Mouse (Mus musculus) adrenal gland, adult 8-10 months (tissue): Measurements from ENCODE around the gene Olfr1394. TPM values are rescaled to one million over a fixed set of nuclear protein-coding genes. Genes with fewer than 3 reads are reported as not detected.
A peak's percentile ranks its signal among the peaks of the same experiment; 100 is the strongest.
"Not testable (repeated sequence)": the region's sequence is repeated elsewhere in the genome, so short reads cannot be mapped to it uniquely, and the experiment has no call there.

Experiments used
- DNase-seq: peaks from one replicate; pipeline ENCODE4 v3.0.0; 2022
- total RNA-seq, 4 experiments: library from RNA; stranded (reverse); gene quantifications; 2 replicates each; pipeline ENCODE4 v1.2.4; 2022

The Olfr1394 gene
- not detected for total RNA-seq

DNA sequence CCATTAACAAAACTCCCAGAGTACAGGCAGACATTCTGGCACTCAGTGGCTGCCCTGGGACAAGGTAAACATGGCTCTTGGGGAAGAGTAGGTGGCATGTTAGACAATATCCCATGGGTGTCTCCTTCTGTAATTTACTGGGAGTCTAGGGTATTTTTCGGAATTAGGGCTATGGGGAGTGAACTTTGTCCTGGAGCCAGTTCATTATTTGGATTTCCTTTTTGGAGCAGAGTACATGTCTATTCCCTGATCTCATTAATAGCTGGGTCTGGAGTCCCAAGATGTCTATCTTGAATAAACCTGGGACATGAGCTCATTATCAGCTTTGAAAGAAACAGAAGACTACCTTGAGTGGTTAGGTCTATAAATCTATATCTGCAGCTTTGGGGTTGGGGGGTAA, at the start of gene Olfr1394:
Gene Olfr1394, plus strand, starts transcription at position 301 of the 400 bp plus-strand sequence.
- DNase-seq = no peak

DNA sequence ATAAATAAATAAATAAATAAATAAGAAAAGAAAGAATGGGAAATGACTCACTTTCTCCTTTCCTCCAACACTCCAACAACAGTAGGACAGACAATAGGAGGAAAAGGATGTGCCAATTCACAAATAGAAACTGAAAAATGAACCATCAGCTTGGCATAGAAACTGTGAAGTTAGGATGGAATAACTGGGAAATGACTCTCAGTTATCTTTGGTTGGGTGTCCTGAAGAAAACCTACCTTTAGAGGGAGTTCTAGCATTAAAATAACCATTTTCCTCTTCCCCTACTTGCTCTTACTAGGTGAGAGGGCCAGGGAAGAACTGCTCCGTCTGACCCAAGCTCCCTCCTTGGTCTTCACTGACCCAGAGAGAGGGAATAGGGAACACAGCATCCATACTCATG, 48.4 kb upstream of the Olfr1394 start:
- no peak for DNase-seq

- DNase-seq = no peak
These were observed 46.3 kb upstream of the Olfr1394 start for GRCm38 (mm10) chr11:49107650-49108537.

GRCm38 (mm10) chr11:49108833-49109232, 45.3 kb upstream of the Olfr1394 start:
- no peak for DNase-seq

DNA sequence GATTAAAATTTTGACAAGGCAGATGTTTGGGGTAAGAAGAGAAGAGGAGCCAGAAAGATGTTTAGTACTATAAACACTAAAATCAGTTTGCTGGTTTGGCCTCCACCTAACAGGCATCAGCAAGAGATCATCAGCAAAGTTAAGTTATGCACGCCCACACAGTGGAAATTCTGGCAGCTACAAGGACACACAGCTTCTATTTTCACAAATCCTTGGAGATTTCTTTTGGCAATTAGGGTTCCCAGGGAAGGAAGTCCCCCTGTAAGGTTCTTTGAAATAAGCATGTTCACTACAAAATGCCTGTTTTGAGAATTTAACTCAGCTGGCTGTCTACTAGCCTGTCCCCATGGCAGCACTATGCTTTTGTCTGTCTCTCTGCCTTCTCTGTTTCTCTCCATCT, 43.2 kb upstream of the Olfr1394 start:
- no peak for DNase-seq

DNA sequence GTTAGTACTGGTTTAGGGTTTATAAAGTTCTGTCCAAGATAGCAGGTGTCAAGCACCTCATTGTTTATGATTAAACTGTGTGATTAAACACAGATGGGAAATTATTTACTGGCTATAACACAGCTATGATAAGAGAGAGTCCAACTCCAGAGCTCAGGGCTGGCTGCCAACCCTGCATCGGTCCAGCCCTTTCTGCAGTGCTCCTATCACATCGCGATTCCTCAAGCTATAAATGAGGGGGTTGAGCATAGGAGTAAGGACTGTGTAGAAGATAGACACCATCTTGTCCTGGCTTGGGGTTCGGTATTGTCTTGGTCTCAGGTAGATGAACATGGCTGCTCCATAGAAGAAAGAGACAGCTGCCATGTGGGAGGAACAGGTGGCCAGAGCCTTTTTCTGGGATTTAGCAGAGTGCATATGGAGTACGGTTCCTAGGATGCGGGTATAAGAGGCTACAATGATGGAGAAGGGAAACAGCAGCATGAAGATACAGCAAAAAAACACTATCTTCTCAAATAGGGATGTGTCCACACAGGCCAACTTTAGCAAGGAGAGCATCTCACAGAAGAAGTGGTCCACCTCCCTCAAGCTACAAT, 41.5 kb upstream of the Olfr1394 start:
- DNase-seq = no peak

DNA sequence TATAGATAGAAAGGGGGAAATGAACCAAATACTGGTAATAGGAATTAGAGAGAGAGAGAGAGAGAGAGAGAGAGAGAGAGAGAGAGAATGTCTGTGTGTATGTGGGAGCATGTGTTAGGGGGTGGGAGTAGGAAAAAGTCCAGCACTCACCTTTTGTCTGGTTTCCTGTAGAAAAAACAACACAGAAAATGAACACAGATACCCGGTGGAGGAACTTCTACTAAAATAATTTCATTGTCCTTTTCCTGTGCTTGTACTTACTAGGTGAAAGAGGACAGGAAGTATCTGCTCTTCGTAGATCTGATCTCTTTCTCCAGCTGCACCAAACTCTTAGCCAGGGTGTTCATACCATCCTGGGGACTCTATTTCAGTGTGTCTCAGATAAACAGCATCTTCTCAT, 40.0 kb upstream of the Olfr1394 start:
- no peak for DNase-seq

- no peak for DNase-seq
These were observed 39.4 kb upstream of the Olfr1394 start, which contains the start of gene Olfr1396 for GRCm38 (mm10) chr11:49114774-49115173. Gene Olfr1396, minus strand, starts transcription at chr11:49114874.

- DNase-seq = no peak
These were observed 34.5 kb upstream of the Olfr1394 start for GRCm38 (mm10) chr11:49119635-49120034.

DNA sequence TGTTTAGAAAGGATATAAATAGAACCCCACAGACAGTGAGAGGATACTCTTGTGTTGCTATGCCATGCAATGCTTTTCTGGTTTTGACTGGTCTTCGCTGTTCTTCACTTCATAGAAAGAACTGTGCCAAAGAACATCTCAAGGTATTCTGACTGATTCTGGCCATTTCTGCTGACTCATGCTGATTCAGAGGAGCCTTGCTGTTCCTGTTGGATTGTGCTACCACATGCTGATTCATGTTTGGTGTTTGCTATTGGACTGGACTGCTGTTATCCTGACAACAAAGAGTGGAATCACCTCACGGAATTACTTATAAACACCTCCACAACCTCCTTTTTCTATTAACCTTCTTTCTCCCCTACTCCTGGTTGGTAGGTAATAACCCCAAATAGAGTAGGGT, 30.0 kb upstream of the Olfr1394 start:
- DNase-seq = no peak

DNA sequence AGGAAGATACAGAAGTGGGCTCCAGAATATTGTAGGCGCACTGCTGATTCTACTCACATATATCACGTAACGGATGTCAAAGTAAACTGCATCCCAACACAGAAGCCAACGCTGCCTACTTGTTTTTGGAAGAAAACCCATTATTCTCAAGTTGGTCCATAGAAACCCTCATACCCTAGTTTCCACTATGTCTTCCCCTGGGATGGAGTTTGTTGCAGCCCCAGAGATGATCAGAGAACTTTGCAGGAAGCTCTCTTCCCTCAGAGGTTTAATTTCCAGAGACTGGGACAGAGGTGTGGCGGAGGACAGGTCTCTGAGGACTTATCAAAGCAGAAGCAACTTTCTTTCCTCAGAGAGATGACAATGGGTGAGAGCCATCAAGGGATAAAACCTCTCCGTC, 12.2 kb upstream of the Olfr1394 start, which contains the start of gene Olfr1395:
Gene Olfr1395, plus strand, starts transcription at position 301 of the 400 bp plus-strand sequence.
- no peak for DNase-seq

DNA sequence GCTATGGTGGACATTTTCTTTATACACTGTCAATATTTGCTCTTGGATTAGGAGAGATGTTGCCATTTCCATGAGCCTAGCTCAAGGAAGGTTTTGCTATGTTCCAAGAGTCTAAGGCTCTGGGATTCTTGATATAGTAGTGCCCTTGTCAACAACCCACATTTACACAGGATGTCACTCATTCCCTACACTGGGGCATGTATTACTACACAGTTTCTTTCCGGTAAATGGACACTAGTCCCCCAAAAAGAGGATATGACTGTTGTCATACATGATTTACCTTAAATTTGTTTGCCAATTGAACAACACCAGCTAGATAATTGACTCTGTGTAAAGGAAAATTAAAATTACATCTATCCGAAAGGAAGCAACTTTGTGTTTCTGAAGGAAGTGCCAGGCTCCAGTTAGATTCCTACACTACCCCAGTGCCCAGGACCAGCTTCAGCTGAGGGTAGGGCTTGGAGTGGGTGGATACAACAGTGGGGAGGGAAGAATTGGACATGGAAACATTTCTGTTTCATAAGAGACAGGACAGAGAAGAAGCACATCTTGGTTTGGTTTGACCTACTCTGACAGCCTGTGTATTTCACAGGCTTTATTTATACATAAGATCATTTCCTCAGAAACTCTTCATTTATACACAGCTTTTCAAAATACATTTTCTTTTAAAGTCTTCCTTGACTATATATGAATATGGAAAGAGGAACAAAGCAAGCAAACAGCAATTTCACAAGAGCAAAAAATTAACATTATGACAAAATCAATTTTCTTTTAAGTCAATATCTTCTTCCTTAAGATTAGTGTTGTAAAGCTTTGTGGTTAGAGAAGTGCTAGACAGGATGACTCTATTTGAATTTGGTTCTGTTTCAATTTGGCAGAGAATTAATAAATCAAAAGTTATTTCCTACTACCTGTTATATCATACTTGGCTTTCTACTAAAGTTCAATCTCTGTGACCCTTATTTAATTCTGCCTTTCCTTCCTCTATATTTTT, 2.9 kb downstream of the Olfr1394 start:
- no peak for DNase-seq

GRCm38 (mm10) chr11:49168839-49169611, 14.8 kb downstream of the Olfr1394 start:
- no peak for DNase-seq

- no peak for DNase-seq
These were observed 16.4 kb downstream of the Olfr1394 start for GRCm38 (mm10) chr11:49170576-49170975.

DNA sequence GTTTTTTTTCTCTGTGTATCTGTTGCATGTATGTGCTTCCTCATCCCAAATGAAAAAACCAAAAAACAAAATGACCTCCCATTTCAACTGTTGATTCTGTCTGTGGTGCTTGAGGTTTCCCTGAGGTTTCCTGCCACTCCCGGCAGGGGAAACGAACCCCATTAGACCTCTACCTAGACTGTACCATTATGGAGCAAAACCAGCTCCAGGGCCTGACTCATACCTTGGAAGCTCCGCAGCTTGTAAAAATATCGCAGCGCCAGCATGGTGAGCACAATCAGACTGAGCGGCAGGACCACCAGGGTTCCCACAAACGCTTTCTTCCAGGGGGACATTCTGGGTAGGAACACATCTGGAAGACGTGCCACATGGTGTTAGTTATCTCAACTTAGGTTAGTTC, 21.2 kb downstream of the Olfr1394 start:
- no peak for DNase-seq

GRCm38 (mm10) chr11:49176047-49176779, 22.0 kb downstream of the Olfr1394 start:
- not testable (repeated sequence) for DNase-seq

- no peak for DNase-seq
These were observed 29.0 kb downstream of the Olfr1394 start for GRCm38 (mm10) chr11:49183172-49183571.

DNA sequence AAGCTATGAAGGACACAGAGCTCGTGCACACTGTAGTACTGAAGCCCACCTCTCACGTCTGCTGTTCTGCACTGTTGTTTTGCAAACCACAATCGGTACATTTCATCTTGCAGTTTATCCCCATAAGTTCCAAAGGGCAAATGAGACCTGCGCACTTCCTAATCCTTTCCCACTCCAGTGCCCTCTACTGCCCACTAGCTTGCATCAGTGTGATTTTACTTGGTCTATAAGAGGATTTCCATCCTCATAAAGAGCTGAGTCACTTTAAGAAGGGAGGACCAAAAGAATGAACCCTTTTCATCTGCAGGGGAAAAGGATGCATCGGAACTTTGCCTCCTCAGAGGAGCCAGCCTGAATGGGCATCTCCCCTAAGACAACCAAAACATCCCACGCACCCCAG, 32.3 kb downstream of the Olfr1394 start:
- DNase-seq = no peak

DNA sequence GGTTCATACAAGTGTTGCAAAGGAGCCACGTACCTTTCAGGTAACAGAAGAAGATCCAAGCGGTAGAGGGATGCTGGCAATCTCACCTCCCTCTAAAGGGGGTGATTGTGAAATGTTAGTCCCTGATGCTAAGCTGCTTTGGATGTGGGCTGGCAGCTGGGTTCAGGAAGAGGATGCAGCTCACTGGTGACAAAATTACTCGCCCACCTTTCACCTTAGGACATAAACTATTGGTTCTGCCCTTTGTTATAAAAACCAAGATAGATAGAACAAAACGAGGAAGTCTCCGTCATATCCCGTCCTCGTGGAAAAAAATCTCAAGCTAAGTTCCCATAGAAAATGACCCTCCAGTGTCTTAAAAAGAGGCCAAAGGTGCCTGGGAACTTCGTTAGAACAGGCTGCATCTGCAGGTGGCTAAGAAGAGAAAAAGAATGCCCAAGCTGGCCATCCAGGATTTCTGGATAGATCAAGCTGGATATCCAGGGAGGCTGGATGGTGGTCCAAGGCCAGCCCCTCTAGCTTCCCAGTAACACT, 32.8 kb downstream of the Olfr1394 start, which contains the start of gene Btnl9:
Gene Btnl9, minus strand, starts transcription at position 205 of the 534 bp plus-strand sequence.
- DNase-seq = no peak

- DNase-seq = no peak
These were observed 33.5 kb downstream of the Olfr1394 start for GRCm38 (mm10) chr11:49187701-49188100.

DNA sequence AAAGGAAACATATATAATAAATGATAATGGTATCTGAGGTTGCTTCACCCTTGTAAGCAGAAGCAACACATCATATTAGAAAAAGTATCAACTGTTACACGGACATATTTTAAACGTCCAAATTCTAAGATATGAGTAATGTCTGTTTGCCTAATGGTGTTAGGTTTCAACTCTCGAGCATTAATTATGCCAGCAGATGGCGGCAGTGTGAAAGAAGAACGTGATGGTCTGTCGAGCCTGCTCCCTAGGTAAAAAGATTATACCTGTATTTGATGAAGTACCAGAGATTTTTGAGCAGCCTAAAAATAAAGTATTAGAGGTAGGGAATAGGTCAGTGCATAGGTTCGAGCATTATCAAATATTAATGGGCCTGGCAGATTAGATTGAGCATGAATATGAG, 35.6 kb downstream of the Olfr1394 start:
- DNase-seq = peak; percentile 23
